Mouse (Mus musculus): ENCODE data around the gene Csdc2.

DNA sequence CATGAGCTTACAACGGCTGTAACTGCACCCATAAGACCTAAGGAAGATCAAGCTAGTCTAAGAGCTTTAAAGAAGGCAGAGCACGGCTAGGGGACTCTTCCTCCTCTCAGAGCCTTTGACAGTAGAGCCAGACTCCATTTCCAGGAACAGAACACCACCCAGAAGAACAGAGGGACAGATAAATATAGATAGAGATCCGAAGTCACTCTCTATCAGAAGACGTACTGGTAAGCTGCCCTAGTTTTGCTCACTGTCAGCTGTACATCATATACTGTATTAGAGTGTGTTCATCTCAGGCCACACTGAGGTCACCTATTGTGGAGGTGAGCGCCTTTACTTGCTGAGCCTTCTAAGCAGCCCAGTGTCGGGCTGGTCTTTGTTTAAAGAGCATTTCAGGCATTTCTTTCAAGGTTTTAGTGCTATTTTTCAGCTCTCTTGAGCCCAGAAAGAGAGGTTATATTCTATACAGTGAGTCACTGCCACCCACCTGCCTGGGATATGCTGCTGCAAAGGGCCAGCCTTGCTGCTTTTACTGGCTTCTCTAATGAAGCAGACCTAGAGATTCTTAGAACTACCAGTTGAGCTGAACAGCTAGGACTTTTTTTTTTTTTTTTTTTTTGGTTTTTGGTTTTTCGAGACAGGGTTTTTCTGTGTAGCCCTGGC lies 45.3 kb upstream of the Csdc2 start:
- TF ChIP-seq TAL1 (IDR thresholded peaks at IDR 0.05; ENCODE audit: low read length) (no peak), GATA1 (IDR thresholded peaks at IDR 0.05; ENCODE audit: low read length) (no peak)
